Mouse (Mus musculus): ENCODE measurements around the gene Ikzf4.

GRCm38 (mm10) chr10:128625287-128625894, 20.4 kb downstream of the Ikzf4 start:
- TF ChIP-seq POLR2AphosphoS2 (IDR thresholded peaks at IDR 0.05; ENCODE audit: insufficient read length, low read depth) (no peak), POLR2A (IDR thresholded peaks at IDR 0.05; ENCODE audit: insufficient read length, low read depth) (no peak), MYOG (IDR thresholded peaks at IDR 0.05; ENCODE audit: control insufficient read depth in 1 of 3, insufficient read depth in 1 of 3, insufficient read length in 2 of 3, low read depth in 2 of 3) (no peak), TCF12 (IDR thresholded peaks at IDR 0.05; ENCODE audit: insufficient read depth, poor library complexity, severe bottlenecking) (no peak), MAX (IDR thresholded peaks at IDR 0.05; ENCODE audit: low read depth) (no peak), REST (IDR thresholded peaks at IDR 0.05; ENCODE audit: insufficient read depth, insufficient read length) (no peak), CEBPB (IDR thresholded peaks at IDR 0.05; ENCODE audit: insufficient read depth, poor library complexity, severe bottlenecking) (no peak), USF1 (IDR thresholded peaks at IDR 0.05; ENCODE audit: low read depth) (no peak), E2F4 (IDR thresholded peaks at IDR 0.05; ENCODE audit: insufficient read depth) (no peak)

Measured in myocyte (in vitro differentiated cells).